Mouse (Mus musculus) stomach, postnatal 0 days (tissue): ENCODE results near the gene Gm10197. TPM values are rescaled to one million over a fixed set of nuclear protein-coding genes. Genes with fewer than 3 reads are reported as not detected.
A peak's percentile ranks its signal among the peaks of the same experiment; 100 is the strongest.
"Not testable (repeated sequence)": the region's sequence is repeated elsewhere in the genome, so short reads cannot be mapped to it uniquely, and the experiment has no call there.

Experiments used
- ATAC-seq: fragments of 200-750 bp; cut with Nextera tagmentation; 2 replicates; pipeline ENCODE4 v1.8.0; 2017; ENCODE audit not compliant: low FRiP score, low TSS enrichment
- DNase-seq: peaks from one replicate; pipeline ENCODE4 v3.0.0-alpha.2; 2016; ENCODE audit warnings: low spot score
- H3K27ac ChIP-seq: fragments of 300-500 bp; sonication (generic); replicated peaks from 2 replicates; pipeline ENCODE4 v1.5.1; 2014; ENCODE audit warnings: mild to moderate bottlenecking, control low read depth
- H3K27me3 ChIP-seq: fragments of 300-500 bp; sonication (generic); 2 replicates; pipeline ENCODE4 v1.6.1; 2014; ENCODE audit warnings: low read length; ENCODE audit not compliant: control insufficient read depth, insufficient read depth
- H3K36me3 ChIP-seq: fragments of 300-500 bp; sonication (generic); 2 replicates; pipeline ENCODE4 v1.6.1; 2014; ENCODE audit warnings: low read length, mixed read lengths; ENCODE audit not compliant: control insufficient read depth, insufficient read depth
- H3K4me1 ChIP-seq: fragments of 300-500 bp; sonication (generic); replicated peaks from 2 replicates; pipeline ENCODE4 v1.6.1; 2014; ENCODE audit warnings: antibody characterized with exemption; ENCODE audit not compliant: control insufficient read depth, insufficient read depth
- H3K4me2 ChIP-seq: fragments of 300-500 bp; sonication (generic); replicated peaks from 2 replicates; pipeline ENCODE4 v1.6.1; 2014; ENCODE audit warnings: low read depth, mild to moderate bottlenecking, control low read depth, moderate library complexity
- H3K4me3 ChIP-seq: fragments of 300-500 bp; sonication (generic); 2 replicates; pipeline ENCODE4 v1.5.1; 2014; ENCODE audit warnings: low read depth, low read length, control low read depth
- H3K9ac ChIP-seq: fragments of 300-500 bp; sonication (generic); 2 replicates; pipeline ENCODE4 v1.6.1; 2014; ENCODE audit warnings: mild to moderate bottlenecking, low read length, control low read depth, mixed read lengths
- H3K9me3 ChIP-seq: fragments of 300-500 bp; sonication (generic); 2 replicates; pipeline ENCODE4 v1.6.1; 2016; ENCODE audit warnings: low read length; ENCODE audit not compliant: control insufficient read depth
- CTCF ChIP-seq: IDR thresholded peaks from 2 replicates; pipeline ENCODE4 v1.5.1; 2016; ENCODE audit warnings: antibody characterized with exemption, low read depth, mild to moderate bottlenecking, moderate library complexity
- EP300 ChIP-seq: optimal IDR thresholded peaks from 2 replicates; pipeline ENCODE3; 2016; ENCODE audit warnings: antibody characterized with exemption
- WGBS: fragments of 180-500 bp; shearing (Covaris S2); extraction: QIAGEN DNeasy Blood & Tissue Kit; methylation state at CpG from one replicate; pipeline ENCODE4 v1.1.7; 2014; 5-methylcytosine and 5-hydroxymethylcytosine counted together
- polyA plus RNA-seq: library from polyadenylated mRNA; unstranded; fragments of >200 nt; fragmentation: Nextera tagmentation; extraction: Ambion mirVana; gene quantifications from 2 replicates; pipeline ENCODE4 v1.2.1, GENCODE M21; 2015

The Gm10197 gene
- polyA plus RNA-seq, 1 experiment from 2014 or later: not detected

DNA sequence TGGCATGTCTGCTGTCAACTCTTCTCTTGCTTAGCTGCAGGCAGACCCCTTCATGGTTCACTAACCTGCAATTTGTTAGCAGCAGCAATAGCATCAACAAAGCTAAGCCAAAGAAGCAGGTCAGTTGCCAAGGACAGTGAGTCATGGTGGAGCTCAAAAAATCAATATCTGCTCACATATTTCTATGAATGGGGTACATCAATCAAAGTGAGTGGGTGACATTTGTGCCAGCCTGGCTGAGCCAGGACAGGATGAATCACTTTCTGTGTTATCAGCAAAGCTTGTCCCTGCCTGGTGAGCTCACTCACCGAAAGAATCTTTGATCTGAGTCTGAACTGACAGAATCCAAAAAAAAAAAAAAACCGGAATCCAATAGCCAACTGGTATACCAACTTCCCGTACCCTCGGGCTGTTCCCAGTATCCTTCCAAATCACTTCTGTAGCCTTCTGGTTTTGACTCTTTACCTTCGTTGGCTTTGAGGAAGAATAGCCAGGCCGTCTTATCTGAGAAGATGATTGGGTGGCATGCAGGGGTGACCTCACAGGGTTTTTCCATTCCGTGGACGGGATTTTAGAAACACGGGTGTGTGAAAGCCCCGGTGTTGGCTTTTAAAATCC lies 32.8 kb upstream of the Gm10197 start:
- TF ChIP-seq EP300 (no peak), CTCF (no peak)
- H3K4me2 ChIP-seq: no peak overlapping the region
- H3K36me3 ChIP-seq: no peaks in the 10 kb centered on the region
- no peaks in the 10 kb centered on the region for H3K27me3 ChIP-seq
- ATAC-seq (peak; percentile 27; the same call in 1 of the 2 replicates), DNase-seq (no peak)
- H3K4me1 ChIP-seq: no peaks in the 10 kb centered on the region
- H3K27ac ChIP-seq: no peak overlapping the region
- H3K9me3 ChIP-seq: no peaks in the 10 kb centered on the region
- 68% methylated on average over 10 of the region's 10 CpGs for whole genome bisulfite sequencing
- H3K9ac ChIP-seq: no peak overlapping the region
- no peak overlapping the region for H3K4me3 ChIP-seq

DNA sequence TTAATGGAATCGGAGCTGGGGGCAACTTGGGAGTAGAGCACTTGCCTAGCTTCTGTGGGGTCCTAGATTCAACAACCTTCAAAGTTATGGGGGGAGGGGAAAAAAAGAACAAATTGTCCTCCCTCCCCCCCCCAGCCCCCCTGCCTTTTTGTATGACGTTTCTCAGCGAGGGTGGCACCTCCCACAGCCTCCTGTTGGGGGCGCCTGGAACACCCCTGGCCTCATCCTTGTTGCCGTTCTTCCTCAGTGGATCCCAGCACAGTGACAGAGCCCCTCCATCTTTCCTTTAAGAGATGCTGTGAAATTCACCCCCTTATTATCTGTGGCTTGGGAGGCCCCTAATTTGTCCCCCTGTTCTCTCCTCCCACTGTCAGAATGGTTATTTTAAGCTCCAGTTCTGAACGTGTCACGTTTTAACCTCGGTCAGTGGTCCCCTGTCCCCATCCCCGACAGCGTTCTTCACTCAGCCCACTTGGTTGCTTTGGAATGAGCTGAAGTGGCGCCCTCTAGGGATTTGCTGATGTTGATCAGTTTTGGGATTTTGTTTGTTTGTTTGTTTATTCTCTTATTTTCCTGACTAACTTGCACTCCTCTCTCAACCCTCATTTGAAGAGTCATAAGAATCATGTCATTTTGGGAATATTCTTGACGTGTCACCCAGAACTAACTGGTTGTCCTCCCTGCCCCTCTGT lies 31.3 kb upstream of the Gm10197 start:
- ATAC-seq: no peak
- WGBS: 51% methylated on average over 12 of the region's 12 CpGs
- Histone ChIP-seq H3K27ac (no peak overlapping the region), H3K36me3 (no peaks in the 10 kb centered on the region), H3K4me1 (no peaks in the 10 kb centered on the region), H3K9me3 (no peaks in the 10 kb centered on the region), H3K9ac (no peak overlapping the region), H3K4me3 (no peak overlapping the region), H3K4me2 (no peak overlapping the region), H3K27me3 (no peaks in the 10 kb centered on the region)
- TF ChIP-seq EP300 (no peak), CTCF (peak; percentile 8; the same call in 1 of the 2 replicates)
- no peak for DNase-seq

DNA sequence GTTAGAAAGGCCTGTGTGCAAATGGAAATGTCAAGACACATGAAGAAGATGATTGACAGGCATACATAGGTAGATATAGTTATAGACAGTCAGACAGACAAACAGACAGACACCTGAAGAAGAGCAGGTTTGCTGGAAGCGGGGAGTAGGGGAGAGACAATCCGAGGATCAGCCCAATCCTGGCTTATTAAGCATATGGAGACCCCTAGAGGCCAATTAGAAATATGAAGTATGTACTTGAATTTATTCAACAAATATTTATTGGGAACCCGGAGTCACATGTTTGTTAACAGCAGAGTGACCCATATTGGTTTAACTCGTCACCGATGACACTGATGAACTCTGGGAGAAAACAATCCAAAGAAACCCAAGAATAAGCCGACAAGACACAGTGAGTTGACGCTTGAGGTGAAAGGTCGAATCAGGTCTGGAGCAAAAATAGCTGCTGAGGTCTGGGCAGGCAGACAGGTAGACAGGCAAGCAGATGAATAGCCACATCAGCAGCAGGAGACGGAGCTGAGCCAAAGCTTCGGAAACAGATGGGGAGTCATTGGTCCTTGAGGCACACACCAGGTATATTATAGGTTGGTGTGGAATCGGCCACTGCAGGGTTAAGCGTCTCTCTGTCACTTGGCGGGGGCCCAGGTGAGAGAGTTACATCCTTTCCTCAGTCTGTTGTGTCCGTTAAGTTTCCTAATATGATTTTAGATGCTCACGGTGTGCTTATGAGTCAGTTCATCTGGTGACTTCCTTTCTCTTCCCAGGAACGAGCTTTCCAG lies 29.0 kb upstream of the Gm10197 start:
- no peaks in the 10 kb centered on the region for H3K9me3 ChIP-seq
- TF ChIP-seq CTCF (peak; percentile 41; the same call in 1 of the 2 replicates), EP300 (no peak)
- H3K27me3 ChIP-seq: no peaks in the 10 kb centered on the region
- WGBS: 73% methylated on average over 16 of the region's 16 CpGs
- ATAC-seq (no peak), DNase-seq (no peak)
- H3K4me1 ChIP-seq: no peaks in the 10 kb centered on the region
- H3K4me2 ChIP-seq: no peak overlapping the region
- H3K9ac ChIP-seq: no peak overlapping the region
- H3K4me3 ChIP-seq: no peak overlapping the region
- no peaks in the 10 kb centered on the region for H3K36me3 ChIP-seq
- H3K27ac ChIP-seq: no peak overlapping the region

DNA sequence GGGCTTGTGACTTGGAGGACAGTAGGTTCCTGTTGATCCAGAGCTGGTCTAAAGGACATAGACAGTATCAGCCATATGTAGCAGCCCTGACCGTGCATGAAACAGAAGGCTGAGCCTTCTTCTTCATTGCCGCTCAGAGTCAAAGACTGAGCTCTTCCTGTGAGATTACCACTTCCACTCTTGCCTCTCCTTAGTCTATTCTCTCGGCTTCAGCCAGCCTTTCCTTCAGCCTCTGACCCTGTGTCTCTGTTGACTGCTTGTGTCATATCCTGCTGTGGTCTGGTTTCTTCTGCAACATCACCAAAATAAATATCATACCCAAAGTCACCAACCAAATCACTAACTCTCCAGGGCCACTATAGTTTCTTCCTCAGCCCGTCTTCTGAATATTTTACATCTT lies 27.6 kb upstream of the Gm10197 start:
- H3K27me3 ChIP-seq: no peaks in the 10 kb centered on the region
- no peak overlapping the region for H3K9ac ChIP-seq
- 92% methylated on average over 4 of the region's 4 CpGs for WGBS
- ATAC-seq: no peak
- no peak for DNase-seq
- H3K36me3 ChIP-seq: no peaks in the 10 kb centered on the region
- H3K4me2 ChIP-seq: no peak overlapping the region
- no peaks in the 10 kb centered on the region for H3K9me3 ChIP-seq
- H3K27ac ChIP-seq: no peak overlapping the region
- no peak overlapping the region for H3K4me3 ChIP-seq
- no peaks in the 10 kb centered on the region for H3K4me1 ChIP-seq
- TF ChIP-seq EP300: no peak

DNA sequence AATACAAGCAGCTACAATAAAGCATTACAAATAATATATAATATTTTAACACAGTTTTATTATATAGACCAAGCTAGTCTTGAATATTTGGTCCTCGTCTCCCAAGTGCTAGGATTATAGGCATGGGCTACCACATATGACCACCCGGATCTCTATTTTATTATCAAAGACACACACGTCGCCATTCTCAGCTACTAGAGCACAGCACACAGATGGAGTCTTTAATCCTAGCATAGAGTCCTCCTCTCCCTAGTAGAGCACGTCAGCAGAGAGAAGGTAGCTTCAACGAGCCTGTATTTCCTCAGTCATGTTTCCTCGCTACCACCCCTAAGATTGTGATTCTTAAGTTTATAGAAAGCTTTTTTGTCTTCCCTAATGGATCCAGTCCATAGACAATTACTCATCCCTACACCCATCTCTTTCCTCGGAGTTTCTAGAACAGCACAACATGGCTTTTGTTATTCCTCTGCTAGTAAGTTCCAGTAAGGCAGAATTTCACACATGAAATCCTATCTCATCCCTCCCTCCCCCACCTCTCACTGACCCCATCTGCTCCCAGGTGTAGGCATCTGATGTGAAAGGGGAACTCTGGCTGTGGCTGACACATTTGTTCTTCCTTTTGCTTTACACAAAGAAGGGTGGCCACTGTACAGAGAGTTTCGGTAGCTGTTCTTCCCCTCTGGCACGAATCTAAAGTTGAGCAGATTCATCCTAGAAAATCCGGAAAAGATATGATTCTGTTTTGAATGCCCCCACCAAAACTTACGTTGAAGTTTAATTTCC lies 26.1 kb upstream of the Gm10197 start:
- no peak overlapping the region for H3K27ac ChIP-seq
- no peaks in the 10 kb centered on the region for H3K36me3 ChIP-seq
- H3K4me3 ChIP-seq: no peak overlapping the region
- ATAC-seq: no peak
- no peak for TF ChIP-seq CTCF
- TF ChIP-seq EP300: no peak
- WGBS: 75% methylated on average over 12 of the region's 12 CpGs
- H3K4me1 ChIP-seq: no peaks in the 10 kb centered on the region
- no peaks in the 10 kb centered on the region for H3K27me3 ChIP-seq
- no peak overlapping the region for H3K9ac ChIP-seq
- DNase-seq: no peak
- H3K9me3 ChIP-seq: no peaks in the 10 kb centered on the region
- no peak overlapping the region for H3K4me2 ChIP-seq

DNA sequence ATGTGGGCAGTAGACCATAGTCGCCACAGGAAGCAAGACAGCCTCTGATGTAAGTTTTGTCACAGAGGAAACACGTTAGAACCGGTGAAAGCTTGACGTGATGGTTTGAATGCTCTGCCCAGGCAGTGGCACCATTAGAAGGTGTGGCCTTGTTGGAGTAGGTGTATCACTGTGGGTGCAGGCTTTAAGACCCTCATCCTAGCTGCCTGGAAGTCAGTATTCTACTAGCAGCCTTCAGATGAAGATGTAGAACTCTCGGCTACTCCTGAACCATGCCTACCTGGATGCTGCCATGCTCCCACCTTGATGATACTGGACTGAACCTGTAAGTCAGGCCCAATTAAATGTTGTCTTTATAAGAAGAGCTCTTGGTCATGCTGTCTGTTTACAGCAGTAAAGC lies 24.2 kb upstream of the Gm10197 start:
- not testable (repeated sequence) for H3K4me2 ChIP-seq, H3K36me3 ChIP-seq, H3K9ac ChIP-seq, H3K27ac ChIP-seq, DNase-seq, H3K9me3 ChIP-seq, H3K4me1 ChIP-seq, H3K27me3 ChIP-seq, H3K4me3 ChIP-seq, ATAC-seq
- 66% methylated on average over 5 of the region's 5 CpGs for WGBS

DNA sequence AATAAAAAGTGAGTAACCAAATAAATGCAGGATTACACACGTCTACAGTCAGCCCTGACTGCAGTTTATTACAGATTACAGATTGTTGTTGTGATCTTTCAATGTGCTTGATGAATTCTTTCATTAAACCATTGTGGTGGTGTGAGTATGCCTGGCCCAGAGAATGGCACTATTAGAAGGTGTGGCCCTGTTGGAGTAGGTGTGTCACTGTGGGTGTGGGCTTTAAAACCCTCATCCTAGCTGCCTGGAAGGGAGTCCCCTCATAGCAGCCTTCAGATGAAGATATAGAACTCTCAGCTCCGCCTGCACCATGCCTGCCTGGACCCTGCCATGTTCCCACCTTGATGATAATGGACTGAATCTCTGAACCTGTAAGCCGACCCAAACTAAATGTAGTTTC lies 23.4 kb upstream of the Gm10197 start:
- not testable (repeated sequence) for H3K27me3 ChIP-seq, ATAC-seq, H3K4me1 ChIP-seq, H3K36me3 ChIP-seq, H3K9ac ChIP-seq, DNase-seq, H3K4me2 ChIP-seq, H3K9me3 ChIP-seq, H3K4me3 ChIP-seq, H3K27ac ChIP-seq
- WGBS: 47% methylated on average over 3 of the region's 3 CpGs
